Mouse (Mus musculus): ENCODE results near the gene Lekr1.

Gene Lekr1

GRCm38 (mm10) chr3:65871609-65872272, 205.7 kb downstream of the Lekr1 start:
- no peak for ATAC-seq (ENCODE audit: low TSS enrichment)

GRCm38 (mm10) chr3:65873093-65873830, 207.2 kb downstream of the Lekr1 start:
- ATAC-seq (ENCODE audit: low TSS enrichment): no peak

Data from frontal cortex, adult (tissue).